Mouse (Mus musculus): Measurements from ENCODE around the gene Ifi213.

- TF ChIP-seq CTCF (IDR thresholded peaks at IDR 0.05; ENCODE audit: insufficient read depth, low read depth, low read length) (no peak), POLR2A (IDR thresholded peaks at IDR 0.05; ENCODE audit: insufficient read depth, low read depth, low read length) (no peak)
Observed at GRCm38 (mm10) chr1:173579921-173580585, 19.0 kb downstream of the Ifi213 start.
